Mouse (Mus musculus) bone marrow, adult 2 months (tissue): ENCODE data around the gene Tnfrsf11a. TPM values are rescaled to one million over a fixed set of nuclear protein-coding genes. Genes with fewer than 3 reads are reported as not detected.
"Not testable (repeated sequence)": the region's sequence is repeated elsewhere in the genome, so short reads cannot be mapped to it uniquely, and the experiment has no call there.

Experiments
- H3K27ac ChIP-seq: fragments of 200-500 bp; 2 replicates; pipeline ENCODE4 v1.5.1; 2012; ENCODE audit warnings: low read depth, mild to moderate bottlenecking, control low read depth, inconsistent platforms, low read length; ENCODE audit not compliant: control insufficient read depth, poor library complexity, insufficient read depth
- H3K4me1 ChIP-seq: fragments of 200-500 bp; 2 replicates; pipeline ENCODE4 v1.6.1; 2011; ENCODE audit warnings: low read length; ENCODE audit not compliant: control insufficient read depth, insufficient read depth
- H3K4me3 ChIP-seq: fragments of 200-500 bp; replicated peaks from 2 replicates; pipeline ENCODE3; 2011; ENCODE audit warnings: mild to moderate bottlenecking, low read depth, low read length, control low read depth; ENCODE audit not compliant: control insufficient read depth
- CTCF ChIP-seq: fragments of 200-500 bp; IDR thresholded peaks from 2 replicates; pipeline ENCODE4 v1.5.1; 2011; ENCODE audit warnings: low read length, control low read depth; ENCODE audit not compliant: control insufficient read depth, insufficient read depth
- POLR2A ChIP-seq: fragments of 200-500 bp; IDR thresholded peaks from 2 replicates; pipeline ENCODE4 v1.6.1; 2011; ENCODE audit warnings: low read depth, mild to moderate bottlenecking, control low read depth, low read length, borderline replicate concordance; ENCODE audit not compliant: control insufficient read depth
- WGBS: fragments of 180-500 bp; shearing (Covaris S2); methylation state at CpG from one replicate; pipeline ENCODE4 v1.1.7; 2018; 5-methylcytosine and 5-hydroxymethylcytosine counted together
- polyA plus RNA-seq: library from polyadenylated mRNA; stranded (reverse); fragments of >200 nt; gene quantifications from 2 replicates; pipeline ENCODE4 v1.2.4, GENCODE M21; 2011; ENCODE audit warnings: low replicate concordance; ENCODE audit not compliant: missing spikeins, insufficient read depth, insufficient read length

Gene Tnfrsf11a
- polyA plus RNA-seq, 1 experiment: 0.90 TPM

DNA sequence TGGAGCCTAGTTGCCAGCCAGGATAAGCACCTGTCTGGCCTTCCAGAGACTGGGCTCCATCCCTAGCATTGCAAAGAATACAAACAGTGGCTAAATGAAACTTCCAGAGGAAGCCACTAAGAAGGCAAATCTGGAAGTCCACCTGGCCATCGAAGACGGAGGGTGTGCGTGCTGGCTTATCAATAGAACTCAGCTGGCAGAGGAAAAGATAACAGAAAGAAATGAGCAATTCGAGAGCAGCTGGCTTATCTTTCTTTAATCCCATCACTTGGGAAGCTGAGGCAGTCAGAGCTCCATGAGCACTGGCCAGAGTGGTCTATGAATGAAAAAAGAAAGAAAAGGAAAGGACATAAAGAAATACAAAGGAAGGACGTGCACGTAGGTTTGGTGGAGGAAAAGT lies 20.1 kb downstream of the Tnfrsf11a start:
- WGBS: 69% methylated on average over 6 of the region's 6 CpGs
- Histone ChIP-seq H3K4me1 (no peaks in the 10 kb centered on the region), H3K4me3 (no peak overlapping the region), H3K27ac (no peak overlapping the region)
- TF ChIP-seq CTCF (no peak), POLR2A (no peak)

GRCm38 (mm10) chr1:105801252-105801651 lies 20.7 kb downstream of the Tnfrsf11a start:
- no peak overlapping the region for H3K4me3 ChIP-seq
- H3K27ac ChIP-seq: no peak overlapping the region
- TF ChIP-seq POLR2A (no peak), CTCF (no peak)
- H3K4me1 ChIP-seq: no peaks in the 10 kb centered on the region

DNA sequence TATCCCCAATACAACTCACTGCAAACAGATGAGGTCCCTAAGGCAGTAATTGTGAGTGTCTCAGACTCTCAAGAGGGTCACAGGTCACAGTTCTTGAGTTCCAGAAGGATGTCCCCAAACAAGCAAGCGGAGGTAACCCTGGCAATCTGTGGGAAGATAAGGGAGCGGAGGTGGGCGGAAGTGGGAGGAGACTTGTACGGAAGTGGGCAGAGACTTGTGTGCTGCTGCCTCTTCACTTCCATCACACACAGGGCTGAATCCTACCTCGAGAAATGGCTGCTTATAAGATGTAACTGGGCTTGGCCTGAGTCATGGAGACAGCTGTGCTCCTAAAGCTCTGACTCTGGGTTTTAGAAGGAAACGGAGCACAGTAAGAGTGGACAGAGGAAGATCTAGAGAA lies 22.4 kb downstream of the Tnfrsf11a start:
- TF ChIP-seq POLR2A: no peak
- TF ChIP-seq CTCF: no peak
- no peak overlapping the region for H3K4me3 ChIP-seq
- H3K4me1 ChIP-seq: no peaks in the 10 kb centered on the region
- H3K27ac ChIP-seq: no peak overlapping the region
- WGBS: 22% methylated on average over 6 of the region's 6 CpGs

DNA sequence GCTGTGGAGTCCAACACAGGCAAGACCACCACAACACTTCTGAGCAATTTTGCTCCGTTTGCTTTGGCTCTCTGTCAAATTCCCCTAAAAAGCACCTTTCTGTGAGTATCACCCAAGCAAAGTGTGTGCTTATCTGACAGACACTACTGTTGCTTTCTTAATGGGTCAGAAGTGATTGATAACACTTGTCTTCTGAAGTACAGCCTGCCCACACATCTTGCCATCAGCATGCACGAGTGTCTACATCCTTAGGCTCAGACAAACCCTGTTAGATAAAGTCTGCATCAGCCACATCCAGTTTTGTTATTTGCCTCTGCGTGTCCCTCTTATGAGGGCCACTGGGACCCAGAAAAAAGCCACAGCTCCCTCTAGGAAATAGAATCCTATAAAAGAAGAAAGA lies 23.8 kb downstream of the Tnfrsf11a start:
- Histone ChIP-seq H3K4me1 (no peaks in the 10 kb centered on the region), H3K27ac (no peak overlapping the region), H3K4me3 (no peak overlapping the region)
- WGBS: 66% methylated on average over 3 of the region's 3 CpGs
- TF ChIP-seq POLR2A (no peak), CTCF (no peak)

DNA sequence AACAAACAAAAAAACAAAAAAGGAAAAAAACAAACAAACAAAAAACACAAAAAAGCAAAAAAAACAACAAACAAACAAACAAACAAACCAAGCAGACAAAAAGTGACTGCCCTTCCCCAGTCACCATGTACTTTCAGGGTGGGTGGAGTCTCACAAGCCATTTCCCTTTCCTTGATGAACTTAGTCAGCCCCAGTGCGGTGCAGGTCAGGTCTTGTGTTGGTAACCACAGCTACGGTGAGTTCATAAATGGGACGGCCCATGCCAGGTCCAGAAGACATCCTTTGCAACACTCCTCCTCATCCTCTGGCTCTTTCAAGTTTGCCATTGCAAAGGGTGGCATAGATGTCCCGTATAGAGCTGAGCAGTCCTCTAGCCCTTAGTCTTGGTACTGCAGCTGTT lies 25.0 kb downstream of the Tnfrsf11a start:
- WGBS: 50% methylated on average over 4 of the region's 4 CpGs
- H3K27ac ChIP-seq: no peak overlapping the region

GRCm38 (mm10) chr1:105807028-105807722 lies 26.7 kb downstream of the Tnfrsf11a start:
- no peak for TF ChIP-seq CTCF
- no peak for TF ChIP-seq POLR2A
- Histone ChIP-seq H3K27ac (no peak overlapping the region), H3K4me1 (no peaks in the 10 kb centered on the region), H3K4me3 (no peak overlapping the region)
- 86% methylated on average over 10 of the region's 10 CpGs for WGBS

More for the DNA sequence above, 25.0 kb downstream of the Tnfrsf11a start:
- no peak for TF ChIP-seq CTCF
- TF ChIP-seq POLR2A: no peak
- Histone ChIP-seq H3K4me3 (no peak overlapping the region), H3K4me1 (no peaks in the 10 kb centered on the region)

DNA sequence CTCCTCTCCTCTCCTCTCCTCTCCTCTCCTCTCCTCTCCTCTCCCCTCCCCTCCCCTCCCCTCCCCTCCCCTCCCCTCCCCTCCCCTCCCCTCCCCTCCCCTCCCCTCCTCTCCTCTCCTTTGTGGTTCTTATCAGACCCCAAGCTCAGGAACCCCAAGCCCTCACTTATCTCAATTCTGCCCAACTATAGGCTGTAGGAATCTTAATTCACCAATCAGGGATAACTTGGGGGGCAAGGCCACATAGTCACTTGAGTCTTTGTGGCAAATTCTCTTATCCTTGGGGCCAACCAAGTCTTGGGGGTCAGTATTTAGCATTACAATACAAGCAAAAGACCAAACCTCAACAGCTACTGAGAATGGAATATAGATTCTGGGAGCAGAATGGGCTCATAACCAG lies 31.5 kb downstream of the Tnfrsf11a start:
- not testable (repeated sequence) for H3K4me1 ChIP-seq, H3K4me3 ChIP-seq, H3K27ac ChIP-seq

DNA sequence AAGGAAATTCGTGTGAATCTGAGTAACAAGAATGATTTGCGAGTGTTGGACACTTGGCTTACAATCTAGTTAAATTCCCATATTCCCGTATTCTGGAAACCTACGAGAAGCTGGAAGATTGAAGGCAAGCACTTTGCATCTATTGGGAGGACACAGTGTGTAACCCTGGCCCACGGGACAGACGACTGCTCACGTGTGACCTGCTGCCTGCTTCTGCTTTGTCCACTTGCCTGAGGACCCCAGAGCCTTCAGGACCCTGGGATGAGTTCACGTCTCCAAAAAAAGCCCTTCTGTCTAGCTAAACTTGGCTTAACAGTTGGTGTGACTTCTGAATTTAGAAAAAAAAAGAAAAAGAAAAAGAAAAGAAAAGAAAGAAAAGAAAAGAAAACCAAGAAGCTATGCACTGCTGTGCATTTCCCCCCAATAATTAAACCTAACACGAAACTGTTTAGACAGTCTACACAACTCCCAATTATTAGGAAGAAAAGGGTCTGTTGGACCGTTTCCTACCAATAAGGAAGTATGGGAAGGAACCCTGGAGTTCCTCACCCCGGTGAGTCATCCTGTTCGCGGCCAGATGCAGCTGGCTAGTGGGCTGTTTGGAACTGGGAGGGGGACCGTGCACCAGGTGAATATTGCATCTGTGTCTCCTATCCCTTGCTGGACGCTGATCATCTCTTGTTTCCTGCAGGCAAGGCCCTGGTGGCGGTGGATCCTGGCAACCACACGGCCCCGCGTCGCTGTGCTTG lies 32.6 kb downstream of the Tnfrsf11a start:
- no peak for TF ChIP-seq POLR2A
- TF ChIP-seq CTCF: no peak
- Histone ChIP-seq H3K4me1 (no peaks in the 10 kb centered on the region), H3K4me3 (no peak overlapping the region), H3K27ac (no peak overlapping the region; the same call in 1 of the 2 replicates)
- WGBS: 60% methylated on average over 20 of the region's 20 CpGs

- WGBS: 83% methylated on average over 11 of the region's 11 CpGs
Observed at GRCm38 (mm10) chr1:105813709-105814061, 33.2 kb downstream of the Tnfrsf11a start.

More at GRCm38 (mm10) chr1:105813709-105814061, 33.2 kb downstream of the Tnfrsf11a start:
- TF ChIP-seq CTCF: no peak
- no peak for TF ChIP-seq POLR2A
- H3K4me1 ChIP-seq: no peaks in the 10 kb centered on the region
- no peak overlapping the region for H3K4me3 ChIP-seq
- H3K27ac ChIP-seq: no peak overlapping the region
